Comparison of ENCODE assay signal across 14 mouse cellular contexts in genomic region chr14:121106906-121107305, GRCm38 (mm10).
DNase-seq lines count a peak whose midpoint lies in the region; ATAC-seq and TF ChIP-seq lines count a peak whose summit lies in the region.
"Had no signal": no experiment of that assay in that cellular context is flagged by ENCODE, and none has a peak within 500 bp of the region (broad histone marks: within the 10 kb centered on the region; RNA-seq: fewer than 3 reads in every experiment).

No protein-coding gene starts in this region.

- no peak for TF ChIP-seq CTCF in kidney, adult 2 months (conservative IDR thresholded peaks at IDR 0.05; ENCODE audit: insufficient read depth, insufficient read length, low read depth, low read length)
- no peak for TF ChIP-seq CTCF in embryonic fibroblast, embryonic 13.5 days (IDR thresholded peaks at IDR 0.05; ENCODE audit: borderline replicate concordance, insufficient read depth, low read length)

- no peak for DNase-seq in kidney, adult 2 months
- no peak for DNase-seq in kidney, adult 9 months
- DNase-seq in neural tube, embryonic 10.5 days (ENCODE audit: extremely low spot score, low spot score) = no peak
- DNase-seq in lung, postnatal 25 days (ENCODE audit: low spot score) = no peak
- DNase-seq: adrenal gland, adult 2 months; cerebellum, postnatal 10 days; lung, postnatal 14 days; spleen, adult 18-20 months had no signal

- peaks cover 39% of the 10 kb centered on the region for H3K4me1 ChIP-seq in kidney, adult 2 months (ENCODE audit: control insufficient read depth, insufficient read depth, low read length)
- H3K4me1 ChIP-seq in neural tube, embryonic 14.5 days (ENCODE audit: control insufficient read depth, insufficient read depth, low read length) = peaks cover 8% of the 10 kb centered on the region; the same call in 1 of the 2 replicates
- peaks cover 34% of the 10 kb centered on the region for H3K4me1 ChIP-seq in embryonic fibroblast, embryonic 13.5 days (ENCODE audit: control insufficient read depth, insufficient read depth, low read length)
- H3K4me1 ChIP-seq in limb, embryonic 15.5 days = peaks cover 84% of the 10 kb centered on the region

- H3K4me2 ChIP-seq in neural tube, embryonic 14.5 days (ENCODE audit: low read depth, low read length) = no peak overlapping the region
- H3K4me2 ChIP-seq in limb, embryonic 15.5 days = no peak overlapping the region

- H3K9me3 ChIP-seq in neural tube, embryonic 14.5 days (ENCODE audit: control insufficient read depth, low read length) = no peaks in the 10 kb centered on the region
- H3K9me3 ChIP-seq in limb, embryonic 15.5 days = no peaks in the 10 kb centered on the region

- no peaks in the 10 kb centered on the region for H3K36me3 ChIP-seq in kidney, adult 2 months (ENCODE audit: control insufficient read depth, insufficient read depth, low read length)
- no peaks in the 10 kb centered on the region for H3K36me3 ChIP-seq in neural tube, embryonic 14.5 days (ENCODE audit: control insufficient read depth, insufficient read depth, low read length)
- H3K36me3 ChIP-seq in limb, embryonic 15.5 days = peaks cover 5% of the 10 kb centered on the region; the same call in 1 of the 2 replicates

- H3K4me3 ChIP-seq in kidney, adult 2 months (ENCODE audit: insufficient read depth, low read depth, low read length) = no peak overlapping the region
- no peak overlapping the region for H3K4me3 ChIP-seq in neural tube, embryonic 14.5 days (ENCODE audit: low read depth, low read length)
- H3K4me3 ChIP-seq in embryonic fibroblast, embryonic 13.5 days (ENCODE audit: insufficient read depth, low read length) = no peak overlapping the region
- H3K4me3 ChIP-seq in limb, embryonic 15.5 days = no peak overlapping the region
- H3K4me3 ChIP-seq: erythroblast, embryonic 14.5 days had no signal

- WGBS in kidney, adult 2 months = 41% methylated on average over 4 of the region's 4 CpGs
- 70% methylated on average over 4 of the region's 4 CpGs for WGBS in neural tube, embryonic 14.5 days
- 46% methylated on average over 4 of the region's 4 CpGs for WGBS in limb, embryonic 15.5 days

- peak overlapping the region; percentile 18; the same call in 1 of the 2 replicates for H3K27ac ChIP-seq in kidney, adult 2 months (ENCODE audit: insufficient read depth, low read depth, low read length)
- no peak overlapping the region for H3K27ac ChIP-seq in neural tube, embryonic 14.5 days (ENCODE audit: low read depth, low read length)
- H3K27ac ChIP-seq in embryonic fibroblast, embryonic 13.5 days (ENCODE audit: insufficient read depth, low read length) = peak overlapping the region; percentile 13; the same call in 1 of the 2 replicates
- peak overlapping the region; percentile 50; the same call in 1 of the 2 replicates for H3K27ac ChIP-seq in limb, embryonic 15.5 days

- H3K9ac ChIP-seq in neural tube, embryonic 14.5 days (replicated peaks; ENCODE audit: low read depth, low read length) = no peak overlapping the region
- H3K9ac ChIP-seq in limb, embryonic 15.5 days = no peak overlapping the region

- no peaks in the 10 kb centered on the region for H3K27me3 ChIP-seq in kidney, adult 2 months (replicated peaks; ENCODE audit: control insufficient read depth, insufficient read depth, low read length)
- no peaks in the 10 kb centered on the region for H3K27me3 ChIP-seq in neural tube, embryonic 14.5 days (ENCODE audit: control insufficient read depth, insufficient read depth, low read length)
- H3K27me3 ChIP-seq in limb, embryonic 15.5 days = no peaks in the 10 kb centered on the region
- H3K27me3 ChIP-seq: CH12.LX, Patski had no signal

- 0 out of 2 replicates have a peak, but pooled peaks have one; percentile 42 for ATAC-seq in neural tube, embryonic 14.5 days (ENCODE audit: low read depth)
- no peak for ATAC-seq in limb, embryonic 15.5 days (ENCODE audit: insufficient number of reproducible peaks, low FRiP score, low TSS enrichment, low read depth)
- ATAC-seq: Patski had no signal

- TF ChIP-seq POLR2A in kidney, adult 2 months (IDR thresholded peaks at IDR 0.05; ENCODE audit: low read depth, low read length) = no peak
- TF ChIP-seq POLR2A in embryonic fibroblast, embryonic 13.5 days (IDR thresholded peaks at IDR 0.05; ENCODE audit: low read depth, low read length) = no peak
